In genomic region chr3:107612902-107613525, GRCm38 (mm10) we compare ENCODE assay signal across 9 mouse cellular contexts. TPM values are rescaled to one million over a fixed set of nuclear protein-coding genes. Genes with fewer than 3 reads are reported as not detected.
A peak's percentile ranks its signal among the peaks of the same experiment; 100 is the strongest.
DNase-seq lines count a peak whose midpoint lies in the region; ATAC-seq and TF ChIP-seq lines count a peak whose summit lies in the region.
"Had no signal": no experiment of that assay in that cellular context is flagged by ENCODE, and none has a peak within 500 bp of the region (broad histone marks: within the 10 kb centered on the region; RNA-seq: fewer than 3 reads in every experiment).

No protein-coding gene starts in this region.

- no peak overlapping the region for H3K4me3 ChIP-seq in ES-E14 (ENCODE audit: insufficient read depth in 1 of 2, low read depth in 1 of 2, low read length in 2 of 2, poor library complexity in 1 of 2, severe bottlenecking in 1 of 2)
- no peak overlapping the region for H3K4me3 ChIP-seq in embryonic fibroblast, embryonic 13.5 days (ENCODE audit: insufficient read depth, low read length)
- H3K4me3 ChIP-seq in lung, embryonic 14.5 days (ENCODE audit: low read depth, low read length): no peak overlapping the region

- intact Hi-C loops in heart, postnatal 36 days (cut with DNase I): loop anchor here (2.0 kb wide), 1 partner anchor 54 kb away; no protein-coding TSS in a partner anchor

- peak; percentile 54 for DNase-seq in ES-E14 (ENCODE audit: low read depth, low spot score)
- DNase-seq in adrenal gland, postnatal 4 days (ENCODE audit: low spot score in 2 of 2): peak; percentile 36 to 51
- DNase-seq in heart, postnatal 36 days: peak; percentile 62 to 77
- DNase-seq in layer of hippocampus, adult 18-20 months (ENCODE audit: low spot score in 2 of 2): peak; percentile 30 to 80
- DNase-seq in lung, embryonic 14.5 days: peak; percentile 81
- peak; percentile 63 for DNase-seq in ovary, postnatal 36 days (ENCODE audit: low spot score)

- no peaks in the 10 kb centered on the region for H3K9me3 ChIP-seq in ES-E14 (ENCODE audit: control insufficient read depth, insufficient read depth, low read depth, low read length)
- H3K9me3 ChIP-seq in lung, embryonic 14.5 days (ENCODE audit: low read depth, low read length): no peaks in the 10 kb centered on the region

- 90% methylated on average over 11 of the region's 11 CpGs for WGBS in lung, embryonic 14.5 days

- no peak overlapping the region for H3K27ac ChIP-seq in ES-E14 (ENCODE audit: insufficient read depth, low read depth, low read length, poor library complexity, severe bottlenecking)
- no peak overlapping the region for H3K27ac ChIP-seq in embryonic fibroblast, embryonic 13.5 days (ENCODE audit: insufficient read depth, low read length)
- H3K27ac ChIP-seq in lung, embryonic 14.5 days (ENCODE audit: low read depth): no peak overlapping the region

- no peak overlapping the region for H3K9ac ChIP-seq in ES-E14 (ENCODE audit: insufficient read depth, low read depth, low read length, poor library complexity, severe bottlenecking)
- no peak overlapping the region for H3K9ac ChIP-seq in lung, embryonic 14.5 days

- no peak overlapping the region for H3K4me2 ChIP-seq in lung, embryonic 14.5 days

- no peak for TF ChIP-seq POLR2A in embryonic fibroblast, embryonic 13.5 days (IDR thresholded peaks at IDR 0.05; ENCODE audit: low read depth, low read length)

- no peaks in the 10 kb centered on the region for H3K27me3 ChIP-seq in lung, embryonic 14.5 days (ENCODE audit: insufficient read depth, low read length)

- in situ Hi-C loops in ES-E14 (cut with MboI; ENCODE audit: low sequenced_read_pairs in 2 of 2, unreplicated experiment in 2 of 2): no loop called here

- H3K4me1 ChIP-seq in ES-E14 (ENCODE audit: control insufficient read depth in 2 of 2, insufficient read depth in 2 of 2, low read length in 2 of 2, poor library complexity in 1 of 2): no peaks in the 10 kb centered on the region; a peak in 1 of 4 replicates
- no peaks in the 10 kb centered on the region for H3K4me1 ChIP-seq in embryonic fibroblast, embryonic 13.5 days (ENCODE audit: control insufficient read depth, insufficient read depth, low read length)
- no peaks in the 10 kb centered on the region for H3K4me1 ChIP-seq in lung, embryonic 14.5 days (ENCODE audit: insufficient read depth)

- peak; percentile 97 for TF ChIP-seq CTCF in embryonic fibroblast, embryonic 13.5 days (IDR thresholded peaks at IDR 0.05; ENCODE audit: borderline replicate concordance, insufficient read depth, low read length)
- peak; percentile 91 for TF ChIP-seq CTCF in lung, embryonic 14.5 days (IDR thresholded peaks at IDR 0.05; ENCODE audit: low read depth)

- ATAC-seq in lung, embryonic 14.5 days (ENCODE audit: insufficient read depth): peak; percentile 59
- ATAC-seq in activated CD4-positive, CD25-positive, alpha-beta regulatory T cell, adult 4 months: no peak

- peaks cover 43% of the 10 kb centered on the region for H3K36me3 ChIP-seq in ES-E14 (ENCODE audit: control insufficient read depth, insufficient read depth, low read length, poor library complexity, severe bottlenecking)
- peaks cover 74% of the 10 kb centered on the region for H3K36me3 ChIP-seq in lung, embryonic 14.5 days (ENCODE audit: insufficient read depth)

TF ChIP-seq in ES-E14, 5 proteins besides CTCF, POLR2A, EP300 and RAD21:
- TF ChIP-seq ZC3H11A (IDR thresholded peaks at IDR 0.05; ENCODE audit: borderline replicate concordance, low read depth, low read length) (peak; percentile 36; the same call in 1 of the 2 replicates), CHD2 (IDR thresholded peaks at IDR 0.05; ENCODE audit: low read depth, low read length) (no peak), MAFK (IDR thresholded peaks at IDR 0.05; ENCODE audit: insufficient read depth, low read depth, low read length) (no peak), HCFC1 (IDR thresholded peaks at IDR 0.05; ENCODE audit: borderline replicate concordance, insufficient read depth, low read length) (no peak)

RNA-seq across cellular contexts. Expression of gene Gm10961, which starts 18.1 kb away (rescaled TPM):
- total RNA-seq in ES-E14 (2012; rRNA removed): not detected in 2 replicates
- not detected for total RNA-seq in adrenal gland, postnatal 4 days (2021)
- polyA plus RNA-seq in embryonic fibroblast, embryonic 13.5 days (2011; ENCODE audit: insufficient read length, low read depth, missing spikeins): not detected in 2 replicates
- total RNA-seq in heart, postnatal 36 days (2021): not detected
- not detected for total RNA-seq in layer of hippocampus, adult 18-20 months (2021)
- polyA plus RNA-seq in lung, embryonic 14.5 days (2014; fragmentation: Nextera tagmentation; extraction: Ambion mirVana): not detected in 2 replicates
- polyA plus RNA-seq in activated CD4-positive, CD25-positive, alpha-beta regulatory T cell, adult 4 months (2017; shearing (Covaris generic)): not detected
- polyA plus RNA-seq: gonadal fat pad, adult 2 months had no signal

RNA-seq across cellular contexts. Expression of gene Alx3, which starts 18.2 kb away (rescaled TPM):
- total RNA-seq in ES-E14 (2012; rRNA removed): 0.21 and 0.85 TPM in 2 replicates
- not detected for total RNA-seq in adrenal gland, postnatal 4 days (2021)
- polyA plus RNA-seq in embryonic fibroblast, embryonic 13.5 days (2011; ENCODE audit: insufficient read length, low read depth, missing spikeins): 1.8 and 1.9 TPM in 2 replicates
- total RNA-seq in heart, postnatal 36 days (2021): not detected
- under 1 TPM; 0.41 to 0.42 TPM for total RNA-seq in layer of hippocampus, adult 18-20 months (2021)
- polyA plus RNA-seq in lung, embryonic 14.5 days (2014; fragmentation: Nextera tagmentation; extraction: Ambion mirVana): 0.23 TPM in 1 of 2 replicates, not detected in the other
- polyA plus RNA-seq in activated CD4-positive, CD25-positive, alpha-beta regulatory T cell, adult 4 months (2017; shearing (Covaris generic)): not detected
- polyA plus RNA-seq: gonadal fat pad, adult 2 months had no signal

RNA-seq across cellular contexts. Expression of gene Strip1, which starts 18.5 kb away (rescaled TPM):
- total RNA-seq in ES-E14 (2012; rRNA removed): 48.9 and 65.4 TPM in 2 replicates
- 10 to 100 TPM; 35.8 to 40.4 TPM for total RNA-seq in adrenal gland, postnatal 4 days (2021)
- 39.1 and 41.7 TPM in 2 replicates for polyA plus RNA-seq in embryonic fibroblast, embryonic 13.5 days (2011; ENCODE audit: insufficient read length, low read depth, missing spikeins)
- total RNA-seq in heart, postnatal 36 days (2021): 10 to 100 TPM; 19.3 to 20.5 TPM
- 10 to 100 TPM; 70.4 to 76.2 TPM for total RNA-seq in layer of hippocampus, adult 18-20 months (2021)
- 61.1 and 63.4 TPM in 2 replicates for polyA plus RNA-seq in lung, embryonic 14.5 days (2014; fragmentation: Nextera tagmentation; extraction: Ambion mirVana)
- 10 to 100 TPM; 14.6 to 17.9 TPM for polyA plus RNA-seq in activated CD4-positive, CD25-positive, alpha-beta regulatory T cell, adult 4 months (2017; shearing (Covaris generic))

RNA-seq across cellular contexts. Expression of gene Ubl4b, which starts 58.1 kb away (rescaled TPM):
- total RNA-seq in ES-E14 (2012; rRNA removed): not detected in 2 replicates
- total RNA-seq in adrenal gland, postnatal 4 days (2021): under 1 TPM in 1 of 2 experiments, not detected in 1; 0.22 TPM
- 0.37 TPM in 1 of 2 replicates, not detected in the other for polyA plus RNA-seq in embryonic fibroblast, embryonic 13.5 days (2011; ENCODE audit: insufficient read length, low read depth, missing spikeins)
- not detected for total RNA-seq in heart, postnatal 36 days (2021)
- not detected for total RNA-seq in layer of hippocampus, adult 18-20 months (2021)
- not detected in 2 replicates for polyA plus RNA-seq in lung, embryonic 14.5 days (2014; fragmentation: Nextera tagmentation; extraction: Ambion mirVana)
- polyA plus RNA-seq in activated CD4-positive, CD25-positive, alpha-beta regulatory T cell, adult 4 months (2017; shearing (Covaris generic)): not detected
